Mouse (Mus musculus): ENCODE measurements at regions not wholly inside any gene's neighbourhood (a gene's known extent, or its start where the extent isn't known, plus 50 kb on each side); places are given as distances from the start of the nearest gene placed in this dataset.

GRCm38 (mm10) chr3:147238398-147238797 lies 386.2 kb downstream of the Ttll7 start:
- no peak for DNase-seq (ENCODE audit: low read depth in 3 of 3, low spot score in 3 of 3)
- Histone ChIP-seq H3K4me1 (replicated peaks; ENCODE audit: control insufficient read depth in 2 of 2, insufficient read depth in 2 of 2, low read length in 1 of 2) (no peaks in the 10 kb centered on the region), H3K4me2 (ENCODE audit: low read depth) (no peak overlapping the region), H3K36me3 (replicated peaks; ENCODE audit: control insufficient read depth, insufficient read depth, low read depth) (no peaks in the 10 kb centered on the region), H3K4me3 (ENCODE audit: insufficient read depth in 1 of 2, low read depth in 2 of 2, low read length in 2 of 2) (no peak overlapping the region), H3K27me3 (ENCODE audit: control insufficient read depth, insufficient read depth, low read length) (no peaks in the 10 kb centered on the region), H3K9me3 (ENCODE audit: control insufficient read depth, low read length) (no peaks in the 10 kb centered on the region), H3K9ac (replicated peaks) (no peak overlapping the region), H3K27ac (no peak overlapping the region)
- TF ChIP-seq EP300 (IDR thresholded peaks at IDR 0.05; ENCODE audit: low read depth) (no peak), CTCF (IDR thresholded peaks at IDR 0.05; ENCODE audit: low read depth) (no peak)
- no peak for ATAC-seq (ENCODE audit: insufficient read depth)
- WGBS (ENCODE audit: insufficient replicate concordance): 50% methylated on average over 1 of the region's 1 CpGs

- no peak overlapping the region for H3K4me2 ChIP-seq (ENCODE audit: low read depth)
- ATAC-seq (ENCODE audit: insufficient read depth): no peak
- H3K4me3 ChIP-seq (ENCODE audit: insufficient read depth in 1 of 2, low read depth in 2 of 2, low read length in 2 of 2): no peak overlapping the region
- TF ChIP-seq CTCF (IDR thresholded peaks at IDR 0.05; ENCODE audit: low read depth) (no peak), EP300 (IDR thresholded peaks at IDR 0.05; ENCODE audit: low read depth) (no peak)
- no peaks in the 10 kb centered on the region for H3K9me3 ChIP-seq (ENCODE audit: control insufficient read depth, low read length)
- H3K4me1 ChIP-seq (replicated peaks; ENCODE audit: control insufficient read depth in 2 of 2, insufficient read depth in 2 of 2, low read length in 1 of 2): no peaks in the 10 kb centered on the region
- 62% methylated on average over 4 of the region's 4 CpGs for WGBS (ENCODE audit: insufficient replicate concordance)
- H3K36me3 ChIP-seq (replicated peaks; ENCODE audit: control insufficient read depth, insufficient read depth, low read depth): no peaks in the 10 kb centered on the region
- no peak overlapping the region for H3K27ac ChIP-seq
- DNase-seq (ENCODE audit: low read depth in 3 of 3, low spot score in 3 of 3): no peak
- H3K27me3 ChIP-seq (ENCODE audit: control insufficient read depth, insufficient read depth, low read length): no peaks in the 10 kb centered on the region
- no peak overlapping the region for H3K9ac ChIP-seq (replicated peaks)
Observed at GRCm38 (mm10) chr3:147240651-147241050, 388.5 kb downstream of the Ttll7 start.

- TF ChIP-seq CTCF (IDR thresholded peaks at IDR 0.05; ENCODE audit: low read depth) (no peak), EP300 (IDR thresholded peaks at IDR 0.05; ENCODE audit: low read depth) (no peak)
- no peak overlapping the region for H3K4me3 ChIP-seq (ENCODE audit: insufficient read depth in 1 of 2, low read depth in 2 of 2, low read length in 2 of 2)
- H3K36me3 ChIP-seq (replicated peaks; ENCODE audit: control insufficient read depth, insufficient read depth, low read depth): no peaks in the 10 kb centered on the region
- no peak for DNase-seq (ENCODE audit: low read depth in 3 of 3, low spot score in 3 of 3)
- WGBS (ENCODE audit: insufficient replicate concordance): 52% methylated on average over 5 of the region's 5 CpGs
- no peaks in the 10 kb centered on the region for H3K27me3 ChIP-seq (ENCODE audit: control insufficient read depth, insufficient read depth, low read length)
- no peaks in the 10 kb centered on the region for H3K9me3 ChIP-seq (ENCODE audit: control insufficient read depth, low read length)
- ATAC-seq (ENCODE audit: insufficient read depth): no peak
- no peak overlapping the region for H3K9ac ChIP-seq (replicated peaks)
- H3K27ac ChIP-seq: no peak overlapping the region
- H3K4me1 ChIP-seq (replicated peaks; ENCODE audit: control insufficient read depth in 2 of 2, insufficient read depth in 2 of 2, low read length in 1 of 2): no peaks in the 10 kb centered on the region
- no peak overlapping the region for H3K4me2 ChIP-seq (ENCODE audit: low read depth)
Observed at GRCm38 (mm10) chr3:147244911-147245430, 392.8 kb downstream of the Ttll7 start.

- no peak for TF ChIP-seq EP300 (IDR thresholded peaks at IDR 0.05; ENCODE audit: low read depth)
- TF ChIP-seq CTCF (IDR thresholded peaks at IDR 0.05; ENCODE audit: low read depth): no peak
- no peak overlapping the region for H3K9ac ChIP-seq (replicated peaks)
- no peaks in the 10 kb centered on the region for H3K9me3 ChIP-seq (ENCODE audit: control insufficient read depth, low read length)
- no peak overlapping the region for H3K4me3 ChIP-seq (ENCODE audit: insufficient read depth in 1 of 2, low read depth in 2 of 2, low read length in 2 of 2)
- H3K27me3 ChIP-seq (ENCODE audit: control insufficient read depth, insufficient read depth, low read length): no peaks in the 10 kb centered on the region
- H3K36me3 ChIP-seq (replicated peaks; ENCODE audit: control insufficient read depth, insufficient read depth, low read depth): no peaks in the 10 kb centered on the region
- no peak overlapping the region for H3K27ac ChIP-seq
- H3K4me2 ChIP-seq (ENCODE audit: low read depth): no peak overlapping the region
- 55% methylated on average over 5 of the region's 5 CpGs for WGBS (ENCODE audit: insufficient replicate concordance)
- ATAC-seq (ENCODE audit: insufficient read depth) (no peak), DNase-seq (ENCODE audit: low read depth in 3 of 3, low spot score in 3 of 3) (no peak)
- no peaks in the 10 kb centered on the region for H3K4me1 ChIP-seq (replicated peaks; ENCODE audit: control insufficient read depth in 2 of 2, insufficient read depth in 2 of 2, low read length in 1 of 2)
Observed at GRCm38 (mm10) chr3:147246141-147246540, 394.0 kb downstream of the Ttll7 start.

- H3K4me3 ChIP-seq (ENCODE audit: insufficient read depth in 1 of 2, low read depth in 2 of 2, low read length in 2 of 2): no peak overlapping the region
- no peak overlapping the region for H3K4me2 ChIP-seq (ENCODE audit: low read depth)
- no peak overlapping the region for H3K9ac ChIP-seq (replicated peaks)
- DNase-seq (ENCODE audit: low read depth in 3 of 3, low spot score in 3 of 3): no peak
- H3K36me3 ChIP-seq (replicated peaks; ENCODE audit: control insufficient read depth, insufficient read depth, low read depth): no peaks in the 10 kb centered on the region
- TF ChIP-seq EP300 (IDR thresholded peaks at IDR 0.05; ENCODE audit: low read depth) (no peak), CTCF (IDR thresholded peaks at IDR 0.05; ENCODE audit: low read depth) (no peak)
- no peaks in the 10 kb centered on the region for H3K4me1 ChIP-seq (replicated peaks; ENCODE audit: control insufficient read depth in 2 of 2, insufficient read depth in 2 of 2, low read length in 1 of 2)
- no peak for ATAC-seq (ENCODE audit: insufficient read depth)
- H3K9me3 ChIP-seq (ENCODE audit: control insufficient read depth, low read length): no peaks in the 10 kb centered on the region
- H3K27ac ChIP-seq: no peak overlapping the region
- no peaks in the 10 kb centered on the region for H3K27me3 ChIP-seq (ENCODE audit: control insufficient read depth, insufficient read depth, low read length)
- 46% methylated on average over 1 of the region's 1 CpGs for WGBS (ENCODE audit: insufficient replicate concordance)
Observed at GRCm38 (mm10) chr3:147249466-147249865, 397.3 kb downstream of the Ttll7 start.
